Mouse (Mus musculus): Measurements from ENCODE around the gene Mylip.

The Mylip gene

GRCm38 (mm10) chr13:45390962-45391853 lies 1.7 kb downstream of the Mylip start:
- no peak for DNase-seq (ENCODE audit: low spot score)

- no peak for DNase-seq (ENCODE audit: low spot score)
Measured at GRCm38 (mm10) chr13:45391854-45392454, 2.4 kb downstream of the Mylip start.

- DNase-seq (ENCODE audit: low spot score): no peak
Measured at GRCm38 (mm10) chr13:45394221-45394768, 4.8 kb downstream of the Mylip start.

- DNase-seq (ENCODE audit: low spot score): no peak
Measured at GRCm38 (mm10) chr13:45396724-45397123, 7.2 kb downstream of the Mylip start.

GRCm38 (mm10) chr13:45397240-45397639 lies 7.7 kb downstream of the Mylip start:
- no peak for DNase-seq (ENCODE audit: low spot score)

- no peak for DNase-seq (ENCODE audit: low spot score)
Measured at GRCm38 (mm10) chr13:45397896-45398805, 8.6 kb downstream of the Mylip start.

- DNase-seq (ENCODE audit: low spot score): no peak
Measured at GRCm38 (mm10) chr13:45400700-45401099, 11.2 kb downstream of the Mylip start.

- DNase-seq (ENCODE audit: low spot score): no peak
Measured at GRCm38 (mm10) chr13:45401816-45402215, 12.3 kb downstream of the Mylip start.

GRCm38 (mm10) chr13:45402316-45403039 lies 12.9 kb downstream of the Mylip start:
- DNase-seq (ENCODE audit: low spot score): no peak

GRCm38 (mm10) chr13:45404269-45404668 lies 14.7 kb downstream of the Mylip start:
- no peak for DNase-seq (ENCODE audit: low spot score)

GRCm38 (mm10) chr13:45405194-45405810 lies 15.8 kb downstream of the Mylip start:
- no peak for DNase-seq (ENCODE audit: low spot score)

- no peak for DNase-seq (ENCODE audit: low spot score)
Measured at GRCm38 (mm10) chr13:45406289-45406688, 16.7 kb downstream of the Mylip start.

GRCm38 (mm10) chr13:45406703-45407102 lies 17.2 kb downstream of the Mylip start:
- no peak for DNase-seq (ENCODE audit: low spot score)

- DNase-seq (ENCODE audit: low spot score): no peak
Measured at GRCm38 (mm10) chr13:45410936-45411335, 21.4 kb downstream of the Mylip start.

GRCm38 (mm10) chr13:45413066-45413465 lies 23.5 kb downstream of the Mylip start:
- DNase-seq (ENCODE audit: low spot score): no peak

- no peak for DNase-seq (ENCODE audit: low spot score)
Measured at GRCm38 (mm10) chr13:45414031-45414430, 24.5 kb downstream of the Mylip start.

- no peak for DNase-seq (ENCODE audit: low spot score)
Measured at GRCm38 (mm10) chr13:45416621-45417057, 27.1 kb downstream of the Mylip start.

GRCm38 (mm10) chr13:45418986-45419385 lies 29.4 kb downstream of the Mylip start:
- no peak for DNase-seq (ENCODE audit: low spot score)

- no peak for DNase-seq (ENCODE audit: low spot score)
Measured at GRCm38 (mm10) chr13:45422251-45422650, 32.7 kb downstream of the Mylip start.

GRCm38 (mm10) chr13:45422709-45423108 lies 33.2 kb downstream of the Mylip start:
- DNase-seq (ENCODE audit: low spot score): no peak

GRCm38 (mm10) chr13:45423905-45424304 lies 34.4 kb downstream of the Mylip start:
- no peak for DNase-seq (ENCODE audit: low spot score)
